Mouse (Mus musculus) hindbrain, embryonic 11.5 days (tissue): ENCODE measurements around the gene T. TPM values are rescaled to one million over a fixed set of nuclear protein-coding genes. Genes with fewer than 3 reads are reported as not detected.
A peak's percentile ranks its signal among the peaks of the same experiment; 100 is the strongest.
"Not testable (repeated sequence)": the region's sequence is repeated elsewhere in the genome, so short reads cannot be mapped to it uniquely, and the experiment has no call there.

Experiments
- ATAC-seq: fragments of 200-750 bp; cut with Nextera tagmentation; 2 replicates; pipeline ENCODE4 v1.8.0; 2017; ENCODE audit warnings: mild to moderate bottlenecking, moderate TSS enrichment, moderate library complexity; ENCODE audit not compliant: low FRiP score
- DNase-seq: peaks from one replicate; pipeline ENCODE4 v3.0.0-alpha.2; 2015; ENCODE audit warnings: low spot score
- H3K27ac ChIP-seq: fragments of 300-500 bp; sonication (generic); 2 replicates; pipeline ENCODE4 v1.5.1; 2014; ENCODE audit warnings: mild to moderate bottlenecking, low read depth, low read length
- H3K27me3 ChIP-seq: fragments of 300-500 bp; sonication (generic); 2 replicates; pipeline ENCODE4 v1.6.1; 2014; ENCODE audit warnings: mild to moderate bottlenecking, low read length, moderate library complexity, mixed read lengths; ENCODE audit not compliant: control insufficient read depth, insufficient read depth
- H3K36me3 ChIP-seq: fragments of 300-500 bp; sonication (generic); 2 replicates; pipeline ENCODE4 v1.6.1; 2014; ENCODE audit warnings: mild to moderate bottlenecking, low read length, moderate library complexity, mixed read lengths; ENCODE audit not compliant: control insufficient read depth, insufficient read depth
- H3K4me1 ChIP-seq: fragments of 300-500 bp; sonication (generic); replicated peaks from 2 replicates; pipeline ENCODE4 v1.6.1; 2014; ENCODE audit warnings: low read length, mixed read lengths; ENCODE audit not compliant: control insufficient read depth, insufficient read depth
- H3K4me2 ChIP-seq: fragments of 300-500 bp; sonication (generic); replicated peaks from 2 replicates; pipeline ENCODE4 v1.6.1; 2014; ENCODE audit warnings: mild to moderate bottlenecking, low read depth, low read length
- H3K4me3 ChIP-seq: fragments of 300-500 bp; sonication (generic); 2 replicates; pipeline ENCODE4 v1.5.1; 2014; ENCODE audit warnings: low read depth, low read length
- H3K9ac ChIP-seq: fragments of 300-500 bp; sonication (generic); 2 replicates; pipeline ENCODE4 v1.6.1; 2014; ENCODE audit warnings: low read depth, low read length
- H3K9me3 ChIP-seq: fragments of 300-500 bp; sonication (generic); 2 replicates; pipeline ENCODE4 v1.6.1; 2016; ENCODE audit warnings: low read length; ENCODE audit not compliant: control insufficient read depth
- whole genome bisulfite sequencing: fragments of 180-500 bp; shearing (Covaris S2); extraction: QIAGEN DNeasy Blood & Tissue Kit; methylation state at CpG from one replicate; pipeline ENCODE4 v1.1.7; 2014; 5-methylcytosine and 5-hydroxymethylcytosine counted together
- polyA plus RNA-seq: library from polyadenylated mRNA; unstranded; fragments of >200 nt; fragmentation: Nextera tagmentation; extraction: Ambion mirVana; gene quantifications from 2 replicates; pipeline ENCODE4 v1.2.1, GENCODE M21; 2014

The T gene
- polyA plus RNA-seq, 1 experiment from 2014 or later: 0.22 TPM

DNA sequence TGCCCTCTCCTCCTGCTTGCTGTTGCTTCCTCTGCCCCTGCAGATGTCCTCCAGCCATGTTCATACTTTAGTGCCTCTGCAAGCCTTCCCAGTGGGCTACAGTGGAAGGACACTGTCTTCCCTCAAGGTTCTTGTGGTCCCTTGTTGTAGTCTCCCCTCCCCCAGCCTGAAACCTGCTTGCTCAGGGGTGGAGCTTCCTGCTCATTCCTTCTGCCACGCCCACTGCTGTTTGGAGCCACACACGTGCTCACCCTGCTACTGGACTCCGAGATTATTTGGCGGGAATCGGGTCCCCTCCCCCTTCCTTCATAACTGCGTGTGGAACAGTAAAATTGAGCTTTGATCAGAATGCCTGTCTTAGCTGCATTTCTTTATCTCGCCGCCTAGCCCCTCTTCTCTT, 30.3 kb upstream of the T start:
- whole genome bisulfite sequencing: 62% methylated on average over 8 of the region's 8 CpGs
- not testable (repeated sequence) for ATAC-seq

DNA sequence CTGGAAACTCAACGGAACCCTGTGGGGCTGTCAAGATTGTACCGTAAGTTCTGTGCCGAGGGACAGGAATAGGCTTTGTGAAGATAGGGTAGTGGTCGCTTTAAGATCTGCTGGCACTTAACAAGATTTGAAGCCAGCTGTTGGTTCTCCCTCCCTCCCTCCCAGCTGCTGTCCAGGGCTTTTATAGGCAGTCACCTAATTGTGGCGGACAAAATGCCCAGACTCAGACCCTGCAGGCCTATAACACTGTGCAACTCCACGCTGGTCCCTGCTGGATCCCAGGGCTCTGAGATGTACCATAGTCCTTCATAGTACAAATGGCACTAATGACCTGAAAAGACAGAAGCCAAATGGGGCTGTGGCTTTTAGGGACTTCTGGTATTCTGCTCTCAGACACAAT, 27.9 kb upstream of the T start:
- Histone ChIP-seq H3K36me3 (no peaks in the 10 kb centered on the region), H3K4me3 (no peak overlapping the region), H3K4me1 (0 out of 2 replicates have a peak, but pooled peaks cover 2% of the 10 kb centered on the region), H3K4me2 (no peak overlapping the region), H3K9ac (no peak overlapping the region), H3K27ac (no peak overlapping the region), H3K27me3 (no peaks in the 10 kb centered on the region), H3K9me3 (no peaks in the 10 kb centered on the region)
- DNase-seq (peak; percentile 22), ATAC-seq (no peak)
- 29% methylated on average over 6 of the region's 6 CpGs for WGBS

More for the DNA sequence above, 30.3 kb upstream of the T start:
- DNase-seq, H3K4me3 ChIP-seq, H3K27ac ChIP-seq, H3K4me1 ChIP-seq, H3K4me2 ChIP-seq, H3K36me3 ChIP-seq, H3K9ac ChIP-seq, H3K27me3 ChIP-seq, H3K9me3 ChIP-seq: not testable (repeated sequence)

DNA sequence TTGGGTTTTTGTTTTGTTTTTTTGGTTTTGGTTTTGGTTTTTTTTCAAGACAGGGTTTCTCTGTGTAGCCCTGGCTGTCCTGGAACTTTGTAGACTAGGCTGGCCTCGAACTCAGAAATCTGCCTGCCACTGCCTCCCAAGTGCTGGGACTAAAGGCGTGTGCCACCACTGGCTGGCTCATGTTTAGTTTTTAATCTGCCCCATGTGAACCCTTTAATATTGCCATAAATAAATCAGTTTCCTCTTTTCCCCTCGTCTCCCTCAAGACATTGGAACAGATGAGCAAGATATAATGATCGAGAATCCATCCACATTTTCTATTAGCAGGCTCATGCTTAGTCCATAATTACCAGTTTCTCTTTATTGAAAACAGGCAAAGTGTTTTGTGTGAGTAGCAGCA, 26.2 kb upstream of the T start:
- 72% methylated on average over 4 of the region's 4 CpGs for WGBS
- not testable (repeated sequence) for ATAC-seq, H3K4me2 ChIP-seq, H3K4me1 ChIP-seq, H3K27me3 ChIP-seq, H3K4me3 ChIP-seq, H3K9ac ChIP-seq, DNase-seq, H3K36me3 ChIP-seq, H3K27ac ChIP-seq, H3K9me3 ChIP-seq

DNA sequence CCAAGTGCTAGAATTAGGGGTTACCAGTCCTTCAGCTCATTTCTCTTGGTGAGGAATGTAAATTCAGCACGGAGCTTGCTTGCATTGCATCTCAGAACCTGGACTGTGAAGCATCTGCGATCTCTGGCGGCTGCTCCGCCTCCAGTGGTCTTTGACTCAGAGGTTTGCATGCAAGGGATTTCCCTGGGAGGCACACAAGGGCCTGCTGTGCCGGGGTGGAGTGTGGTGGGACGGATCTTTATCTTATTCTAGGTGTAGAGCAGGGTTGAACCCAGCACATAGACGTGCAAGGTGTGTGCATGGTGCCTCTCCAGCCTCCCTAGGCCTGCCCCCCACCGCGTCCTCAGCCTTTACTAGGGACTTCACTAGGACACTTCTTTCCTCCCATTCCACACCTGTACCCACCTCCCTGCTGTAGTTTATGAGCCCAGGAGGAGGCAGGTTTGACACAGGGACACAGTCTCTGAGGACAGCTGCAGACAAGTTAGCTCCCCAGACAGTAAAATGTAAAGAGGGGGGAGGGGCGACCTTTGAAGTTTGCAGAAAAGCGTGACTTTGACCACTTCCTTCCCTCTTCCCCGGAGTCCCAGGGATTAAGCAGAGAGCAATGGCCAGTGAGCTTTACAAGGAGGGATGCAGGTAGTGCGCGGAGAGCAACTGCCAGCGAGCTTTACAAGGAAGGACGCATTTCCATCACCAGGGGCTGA, 25.5 kb upstream of the T start:
- no peak overlapping the region for H3K27ac ChIP-seq
- no peak overlapping the region for H3K4me3 ChIP-seq
- H3K27me3 ChIP-seq: no peaks in the 10 kb centered on the region
- H3K36me3 ChIP-seq: no peaks in the 10 kb centered on the region
- no peak overlapping the region for H3K4me2 ChIP-seq
- H3K9me3 ChIP-seq: no peaks in the 10 kb centered on the region
- H3K4me1 ChIP-seq: 0 out of 2 replicates have a peak, but pooled peaks cover 2% of the 10 kb centered on the region
- H3K9ac ChIP-seq: no peak overlapping the region
- WGBS: 4% methylated on average over 16 of the region's 16 CpGs
- ATAC-seq (no peak), DNase-seq (no peak)

DNA sequence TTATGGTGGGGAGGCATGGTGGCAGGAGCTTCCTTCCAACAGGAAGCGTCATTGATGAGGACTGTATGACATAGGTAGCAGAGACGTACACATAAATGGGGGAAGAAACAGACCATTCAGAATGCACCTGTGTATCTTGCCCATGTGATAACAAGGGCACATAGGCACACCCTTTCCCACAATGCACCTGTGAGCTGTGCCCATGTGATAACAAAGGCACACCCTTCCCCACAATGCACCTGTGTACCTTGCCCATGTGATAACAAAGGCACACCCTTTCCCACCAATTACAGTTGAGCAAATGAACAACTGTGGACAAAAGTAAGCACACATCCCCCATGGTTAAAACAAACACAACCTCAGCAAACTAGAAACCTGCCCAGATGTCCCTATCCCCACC, 23.9 kb upstream of the T start:
- WGBS: 88% methylated on average over 2 of the region's 2 CpGs
- no peak for ATAC-seq
- peaks cover 2% of the 10 kb centered on the region; the same call in 1 of the 2 replicates for H3K4me1 ChIP-seq
- peaks cover 7% of the 10 kb centered on the region; the same call in 1 of the 2 replicates for H3K27me3 ChIP-seq
- H3K36me3 ChIP-seq: no peaks in the 10 kb centered on the region
- H3K9me3 ChIP-seq: no peaks in the 10 kb centered on the region
- DNase-seq: no peak
- no peak overlapping the region for H3K4me2 ChIP-seq
- no peak overlapping the region for H3K9ac ChIP-seq
- no peak overlapping the region for H3K4me3 ChIP-seq
- H3K27ac ChIP-seq: no peak overlapping the region

DNA sequence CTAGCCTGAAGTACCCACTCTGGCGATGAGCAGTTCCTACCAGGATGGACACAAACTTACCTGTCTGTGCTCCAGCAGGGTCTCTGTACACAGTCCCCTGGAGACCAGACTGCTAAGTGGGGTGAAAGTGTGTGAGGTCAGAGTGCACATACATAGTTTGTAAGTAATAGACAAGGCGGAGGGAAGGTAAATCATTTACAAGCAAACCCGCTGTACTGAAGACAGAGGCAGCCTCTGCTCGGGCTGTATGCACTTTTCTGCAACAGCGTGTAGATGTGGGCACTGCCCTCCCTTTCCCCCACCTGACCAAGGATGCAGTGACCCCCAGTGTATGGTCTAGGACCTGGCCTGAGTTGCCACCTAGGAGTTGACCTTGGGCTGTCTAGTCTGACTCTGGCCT, 20.6 kb upstream of the T start:
- Histone ChIP-seq H3K4me3 (no peak overlapping the region), H3K4me1 (no peaks in the 10 kb centered on the region; the same call in 1 of the 2 replicates), H3K36me3 (no peaks in the 10 kb centered on the region), H3K9me3 (no peaks in the 10 kb centered on the region), H3K27ac (no peak overlapping the region), H3K9ac (no peak overlapping the region), H3K4me2 (no peak overlapping the region), H3K27me3 (peaks cover 7% of the 10 kb centered on the region; the same call in 1 of the 2 replicates)
- no peak for DNase-seq
- no peak for ATAC-seq
- 46% methylated on average over 5 of the region's 5 CpGs for WGBS

DNA sequence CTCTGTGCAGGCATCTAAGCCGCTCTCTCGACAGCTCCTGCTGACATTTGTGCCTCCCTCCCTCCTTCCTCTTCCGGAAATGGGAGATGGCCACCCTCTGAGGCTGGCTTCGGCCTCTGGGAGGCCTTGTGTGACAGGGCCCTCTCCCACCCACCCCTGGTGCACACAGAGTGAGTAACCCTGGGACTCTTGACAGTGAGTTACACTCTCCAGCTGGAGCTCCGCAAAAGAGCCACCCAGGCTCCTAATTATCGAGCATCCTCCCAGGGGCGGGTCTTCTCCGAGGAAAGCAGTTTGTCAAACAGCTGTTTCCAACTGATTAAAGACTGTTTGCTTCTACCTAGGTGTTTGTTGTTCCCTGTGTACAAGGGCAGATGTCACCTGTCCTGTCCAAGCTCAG, 18.7 kb upstream of the T start:
- peaks cover 7% of the 10 kb centered on the region; the same call in 1 of the 2 replicates for H3K27me3 ChIP-seq
- H3K36me3 ChIP-seq: no peaks in the 10 kb centered on the region
- no peak overlapping the region for H3K4me3 ChIP-seq
- DNase-seq: no peak
- H3K4me1 ChIP-seq: no peaks in the 10 kb centered on the region; the same call in 1 of the 2 replicates
- no peak for ATAC-seq
- no peak overlapping the region for H3K4me2 ChIP-seq
- no peak overlapping the region for H3K27ac ChIP-seq
- no peaks in the 10 kb centered on the region for H3K9me3 ChIP-seq
- H3K9ac ChIP-seq: no peak overlapping the region
- 9% methylated on average over 8 of the region's 8 CpGs for WGBS

DNA sequence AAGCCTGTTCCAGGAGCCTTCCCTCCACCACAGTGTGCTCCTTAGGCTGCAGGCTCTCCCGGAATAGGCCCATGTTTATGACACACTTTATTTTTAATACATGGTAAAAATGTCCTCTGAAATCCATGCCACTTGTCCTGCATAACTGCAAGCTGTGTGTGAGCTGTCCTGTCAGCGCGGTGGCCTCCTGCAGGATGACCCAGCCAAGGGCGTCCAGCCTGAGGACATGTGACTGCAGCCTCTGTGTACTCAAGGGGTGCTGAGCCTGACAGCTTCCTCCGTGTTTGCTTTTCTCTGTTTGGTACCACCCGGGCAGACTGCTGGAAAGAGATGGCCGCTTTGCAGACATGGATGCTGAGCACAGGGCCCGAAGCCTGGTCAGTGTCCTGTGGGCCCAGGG, 17.4 kb upstream of the T start:
- Histone ChIP-seq H3K4me3 (no peak overlapping the region), H3K9ac (no peak overlapping the region), H3K4me2 (no peak overlapping the region), H3K36me3 (no peaks in the 10 kb centered on the region), H3K9me3 (no peaks in the 10 kb centered on the region), H3K4me1 (no peaks in the 10 kb centered on the region; the same call in 1 of the 2 replicates), H3K27ac (no peak overlapping the region), H3K27me3 (peaks cover 7% of the 10 kb centered on the region; the same call in 1 of the 2 replicates)
- DNase-seq: no peak
- no peak for ATAC-seq
- 59% methylated on average over 8 of the region's 8 CpGs for WGBS

DNA sequence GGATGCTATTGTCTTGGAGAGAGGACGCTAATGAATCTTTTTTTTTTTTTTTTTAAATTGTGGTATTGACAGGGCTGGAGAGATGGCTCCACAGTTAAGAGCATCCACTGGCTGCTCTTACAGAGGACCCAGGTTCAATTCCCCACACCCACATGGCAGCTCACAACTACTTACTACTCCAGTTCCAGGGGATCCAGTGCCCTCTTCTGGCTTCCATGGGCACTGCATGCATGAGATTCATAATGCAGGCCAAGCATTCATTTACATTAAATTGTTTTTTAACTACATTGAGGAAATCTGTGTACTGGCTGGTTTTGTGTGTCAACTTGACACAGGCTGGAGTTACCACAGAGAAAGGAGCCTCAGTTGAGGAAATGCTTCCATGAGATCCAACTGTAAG, 13.5 kb upstream of the T start:
- no peaks in the 10 kb centered on the region for H3K36me3 ChIP-seq
- no peak overlapping the region for H3K4me3 ChIP-seq
- 55% methylated on average over 1 of the region's 1 CpGs for WGBS
- H3K9me3 ChIP-seq: no peaks in the 10 kb centered on the region
- no peak overlapping the region for H3K4me2 ChIP-seq
- no peaks in the 10 kb centered on the region for H3K27me3 ChIP-seq
- H3K9ac ChIP-seq: no peak overlapping the region
- ATAC-seq (no peak), DNase-seq (no peak)
- H3K4me1 ChIP-seq: no peaks in the 10 kb centered on the region
- H3K27ac ChIP-seq: no peak overlapping the region
